ENCODE assay signal across 51 mouse cellular contexts in the genomic region with DNA sequence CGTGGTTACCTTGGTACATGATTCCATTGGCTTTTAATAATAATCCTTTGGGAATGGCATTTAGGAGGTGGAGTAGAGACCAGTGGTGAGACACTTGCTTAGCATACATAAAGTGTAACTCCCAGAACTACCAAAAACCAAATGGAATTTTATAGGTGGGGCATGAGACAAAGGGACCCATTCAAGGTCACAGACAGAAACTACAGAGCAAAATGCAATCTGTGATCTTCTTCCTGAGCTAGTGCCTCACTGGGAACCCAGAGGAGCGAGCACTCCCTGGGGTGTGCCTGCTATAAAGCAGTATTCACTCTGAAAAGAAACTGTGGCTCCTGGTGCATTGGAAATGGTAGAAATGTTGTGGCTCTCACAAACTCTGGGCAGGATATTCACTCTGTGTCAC. TPM values are rescaled to one million over a fixed set of nuclear protein-coding genes. Genes with fewer than 3 reads are reported as not detected.
"Had no signal": no experiment of that assay in that cellular context is flagged by ENCODE, and none has a peak within 500 bp of the region (broad histone marks: within the 10 kb centered on the region; RNA-seq: fewer than 3 reads in every experiment).

No protein-coding gene starts in this region.

- H3K9me3 ChIP-seq: heart, embryonic 12.5 days; heart, embryonic 13.5 days; heart, embryonic 15.5 days; hindbrain, embryonic 10.5 days; hindbrain, embryonic 12.5 days; hindbrain, embryonic 13.5 days; hindbrain, embryonic 15.5 days; intestine, embryonic 15.5 days had no signal

- H3K4me3 ChIP-seq: heart, embryonic 12.5 days; heart, embryonic 13.5 days; heart, embryonic 15.5 days; hindbrain, embryonic 10.5 days; hindbrain, embryonic 12.5 days; hindbrain, embryonic 13.5 days; hindbrain, embryonic 15.5 days; intestine, embryonic 15.5 days; layer of hippocampus, adult 2 months; left cerebral cortex, adult 2 months had no signal

- H3K4me2 ChIP-seq: heart, embryonic 11.5 days; heart, embryonic 12.5 days; heart, embryonic 13.5 days; heart, embryonic 15.5 days; hindbrain, embryonic 12.5 days; hindbrain, embryonic 13.5 days; hindbrain, embryonic 14.5 days; hindbrain, embryonic 15.5 days; intestine, embryonic 15.5 days had no signal

- H3K36me3 ChIP-seq: heart, embryonic 12.5 days; heart, embryonic 13.5 days; heart, embryonic 15.5 days; hindbrain, embryonic 10.5 days; hindbrain, embryonic 12.5 days; hindbrain, embryonic 13.5 days; hindbrain, embryonic 15.5 days; intestine, embryonic 15.5 days had no signal

- H3K27me3 ChIP-seq: heart, embryonic 12.5 days; heart, embryonic 13.5 days; heart, embryonic 15.5 days; hindbrain, embryonic 12.5 days; hindbrain, embryonic 13.5 days; hindbrain, embryonic 15.5 days; intestine, embryonic 15.5 days had no signal

- ATAC-seq: hindbrain, embryonic 16.5 days; hindbrain, postnatal 0 days; inflammation-experienced regulatory T-cells, adult 6 months; intestine, embryonic 15.5 days; intestine, embryonic 16.5 days; intestine, postnatal 0 days had no signal

- H3K27ac ChIP-seq: heart, embryonic 13.5 days; heart, embryonic 15.5 days; hindbrain, embryonic 10.5 days; hindbrain, embryonic 12.5 days; hindbrain, embryonic 13.5 days; hindbrain, embryonic 14.5 days; hindbrain, embryonic 15.5 days; hindbrain, postnatal 0 days; intestine, embryonic 15.5 days; kidney, postnatal 0 days; layer of hippocampus, adult 2 months; left cerebral cortex, adult 2 months had no signal

- H3K9ac ChIP-seq: heart, embryonic 12.5 days; heart, embryonic 13.5 days; heart, embryonic 15.5 days; hindbrain, embryonic 12.5 days; hindbrain, embryonic 13.5 days; hindbrain, embryonic 14.5 days; hindbrain, embryonic 15.5 days; intestine, embryonic 15.5 days had no signal

- H3K4me1 ChIP-seq: heart, embryonic 12.5 days; heart, embryonic 13.5 days; heart, embryonic 15.5 days; hindbrain, embryonic 10.5 days; hindbrain, embryonic 12.5 days; hindbrain, embryonic 13.5 days; hindbrain, embryonic 15.5 days; intestine, embryonic 15.5 days had no signal

- DNase-seq: heart, postnatal 10 days; heart, postnatal 14 days; heart, postnatal 36 days; heart, postnatal 4 days; kidney, adult 11 months; kidney, adult 18-20 months; kidney, adult 2 months; kidney, adult 8-10 months; kidney, adult 9 months; kidney, postnatal 10 days; kidney, postnatal 14 days; kidney, postnatal 25 days; kidney, postnatal 36 days; kidney, postnatal 4 days; layer of hippocampus, adult 9-11 months; layer of hippocampus, postnatal 36 days had no signal

RNA-seq across cellular contexts. Expression of a gene that starts 8.7 kb away (rescaled TPM):
- total RNA-seq: heart, postnatal 10 days; heart, postnatal 14 days; heart, postnatal 25 days; heart, postnatal 36 days; heart, postnatal 4 days; hematopoietic stem cell, adult 5-6 weeks; hindbrain, postnatal 0 days; layer of hippocampus, adult 18-20 months; layer of hippocampus, adult 2 months; layer of hippocampus, adult 8-10 months; layer of hippocampus, postnatal 10 days; layer of hippocampus, postnatal 14 days; layer of hippocampus, postnatal 25 days; layer of hippocampus, postnatal 36 days; left cerebral cortex, adult 18-20 months; left cerebral cortex, adult 2 months; left cerebral cortex, adult 8-10 months had no signal
- polyA plus RNA-seq: heart, embryonic 11.5 days; heart, embryonic 12.5 days; heart, embryonic 13.5 days; heart, embryonic 14.5 days; heart, embryonic 15.5 days; heart, embryonic 16.5 days; heart, postnatal 0 days; hindbrain, embryonic 10.5 days; hindbrain, embryonic 11.5 days; hindbrain, embryonic 12.5 days; hindbrain, embryonic 13.5 days; hindbrain, embryonic 14.5 days; hindbrain, embryonic 15.5 days; hindbrain, embryonic 16.5 days; hindbrain, postnatal 0 days; inflammation-experienced regulatory T-cells, adult 6 months; intestine, embryonic 14.5 days; intestine, embryonic 15.5 days; intestine, embryonic 16.5 days; intestine, postnatal 0 days; kidney, adult 2 months; kidney, embryonic 14.5 days; kidney, embryonic 16.5 days; kidney, postnatal 0 days; large intestine, adult 2 months had no signal

RNA-seq across cellular contexts. Expression of a gene that starts 32.6 kb away (rescaled TPM):
- total RNA-seq: heart, postnatal 10 days; heart, postnatal 14 days; heart, postnatal 25 days; heart, postnatal 36 days; heart, postnatal 4 days; hematopoietic stem cell, adult 5-6 weeks; hindbrain, postnatal 0 days; layer of hippocampus, adult 2 months; layer of hippocampus, postnatal 10 days; layer of hippocampus, postnatal 14 days; layer of hippocampus, postnatal 36 days; left cerebral cortex, adult 18-20 months; left cerebral cortex, adult 2 months; left cerebral cortex, adult 8-10 months had no signal
- polyA plus RNA-seq: heart, embryonic 11.5 days; heart, embryonic 12.5 days; heart, embryonic 13.5 days; heart, embryonic 14.5 days; heart, embryonic 15.5 days; heart, embryonic 16.5 days; heart, postnatal 0 days; hindbrain, embryonic 10.5 days; hindbrain, embryonic 11.5 days; hindbrain, embryonic 12.5 days; hindbrain, embryonic 13.5 days; hindbrain, embryonic 14.5 days; hindbrain, embryonic 15.5 days; hindbrain, postnatal 0 days; inflammation-experienced regulatory T-cells, adult 6 months; intestine, embryonic 14.5 days; intestine, embryonic 15.5 days; intestine, embryonic 16.5 days; intestine, postnatal 0 days; kidney, adult 2 months; kidney, embryonic 14.5 days; kidney, embryonic 16.5 days; kidney, postnatal 0 days; large intestine, adult 2 months had no signal
